Mouse (Mus musculus) ES-E14 (cell line): ENCODE results near the gene Rybp. TPM values are rescaled to one million over a fixed set of nuclear protein-coding genes. Genes with fewer than 3 reads are reported as not detected.

ENCODE experiments used
- DNase-seq: peaks from one replicate; pipeline ENCODE4 v3.0.0-alpha.2; 2013; ENCODE audit warnings: low read depth, low spot score
- H3K27ac ChIP-seq: 2 replicates; pipeline ENCODE4 v1.5.1; 2012; ENCODE audit warnings: low read depth, mild to moderate bottlenecking, low read length, moderate library complexity, mixed read lengths; ENCODE audit not compliant: poor library complexity, insufficient read depth, severe bottlenecking
- H3K36me3 ChIP-seq: 2 replicates; pipeline ENCODE4 v1.6.1; 2012; ENCODE audit warnings: mild to moderate bottlenecking, low read length, moderate library complexity, mixed read lengths; ENCODE audit not compliant: control insufficient read depth, poor library complexity, insufficient read depth, severe bottlenecking
- H3K4me1 ChIP-seq, 2 experiments: fragments of 150-350 bp in 1 of 2; sonication (generic) in 1 of 2; 2 replicates each; pipeline ENCODE4 v1.6.1; 2012; ENCODE audit warnings: low read length in 2 of 2, mild to moderate bottlenecking in 1 of 2, mixed read lengths in 1 of 2; ENCODE audit not compliant: control insufficient read depth in 2 of 2, insufficient read depth in 2 of 2, poor library complexity in 1 of 2
- H3K4me3 ChIP-seq, 2 experiments: fragments of 150-350 bp in 1 of 2; sonication (generic) in 1 of 2; 2 replicates each; pipeline ENCODE4 v1.5.1; 2012; ENCODE audit warnings: low read length in 2 of 2, low read depth in 1 of 2, mild to moderate bottlenecking in 1 of 2, mixed read lengths in 1 of 2; ENCODE audit not compliant: insufficient read depth in 1 of 2, poor library complexity in 1 of 2, severe bottlenecking in 1 of 2
- H3K9ac ChIP-seq: 2 replicates; pipeline ENCODE4 v1.6.1; 2012; ENCODE audit warnings: low read depth, mild to moderate bottlenecking, low read length, mixed read lengths; ENCODE audit not compliant: poor library complexity, insufficient read depth, severe bottlenecking
- H3K9me3 ChIP-seq: fragments of 150-350 bp; sonication (generic); 2 replicates; pipeline ENCODE4 v1.6.1; 2012; ENCODE audit warnings: low read depth, mild to moderate bottlenecking, low read length; ENCODE audit not compliant: control insufficient read depth, insufficient read depth
- CHD2 ChIP-seq: IDR thresholded peaks from 2 replicates; pipeline ENCODE4 v1.6.1; 2014; ENCODE audit warnings: mild to moderate bottlenecking, low read depth, low read length, inconsistent platforms
- HCFC1 ChIP-seq: IDR thresholded peaks from 2 replicates; pipeline ENCODE4 v1.6.1; 2012; ENCODE audit warnings: low read length, inconsistent platforms, borderline replicate concordance; ENCODE audit not compliant: insufficient read depth
- MAFK ChIP-seq: IDR thresholded peaks from 2 replicates; pipeline ENCODE4 v1.6.1; 2014; ENCODE audit warnings: mild to moderate bottlenecking, low read depth, low read length, inconsistent platforms; ENCODE audit not compliant: insufficient read depth
- ZC3H11A ChIP-seq: IDR thresholded peaks from 2 replicates; pipeline ENCODE4 v1.6.1; 2012; ENCODE audit warnings: low read depth, mild to moderate bottlenecking, inconsistent platforms, low read length, borderline replicate concordance
- ZNF384 ChIP-seq: IDR thresholded peaks from 2 replicates; pipeline ENCODE4 v1.6.1; 2012; ENCODE audit warnings: low read depth, low read length, inconsistent platforms
- in situ Hi-C, 2 experiments: fragments of 600-800 bp; cut with MboI; formaldehyde crosslinking; loops; one replicate each; pipeline ENCODE4 v1.15.1; 2025; ENCODE audit warnings: low sequenced_read_pairs in 2 of 2, inconsistent platforms in 1 of 2; ENCODE audit not compliant: unreplicated experiment in 2 of 2
- total RNA-seq: library from RNA; depleted of rRNA; stranded (reverse); fragments of 300-350 nt; gene quantifications from 2 replicates; pipeline ENCODE4 v1.2.3, GENCODE M21; 2012

The Rybp gene
- total RNA-seq, 1 experiment, result 71.9 TPM

GRCm38 (mm10) chr6:100206741-100207275 lies 80.5 kb downstream of the Rybp start:
- H3K9ac ChIP-seq, result no peak overlapping the region
- H3K27ac ChIP-seq, result no peak overlapping the region
- no peak for DNase-seq
- TF ChIP-seq HCFC1, result no peak
- H3K4me3 ChIP-seq, result no peak overlapping the region
- H3K9me3 ChIP-seq, result no peaks in the 10 kb centered on the region
- no peaks in the 10 kb centered on the region for H3K36me3 ChIP-seq
- peaks cover 7 to 9% of the 10 kb centered on the region in 2 experiments for H3K4me1 ChIP-seq
- in situ Hi-C loops, result no loop called here

DNA sequence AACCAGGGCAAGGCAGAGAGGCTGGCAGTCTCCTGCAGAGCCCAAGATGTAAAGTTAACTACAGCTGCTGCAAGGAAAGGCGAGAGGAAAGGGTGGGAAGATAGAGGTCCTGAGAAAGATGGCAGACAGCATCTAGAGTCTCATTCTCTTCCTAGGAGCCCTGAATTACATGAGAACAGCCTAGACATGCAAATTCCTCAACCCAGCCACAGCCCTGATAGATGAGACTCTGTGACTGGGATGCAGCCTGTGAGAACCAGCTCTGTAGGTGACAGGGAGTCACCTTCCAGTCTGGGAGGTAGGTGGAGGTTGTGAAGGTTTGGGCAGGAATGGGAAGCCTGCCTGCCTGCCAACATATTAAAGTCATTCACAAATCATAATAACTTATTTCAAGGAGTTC lies 81.0 kb downstream of the Rybp start:
- no peaks in the 10 kb centered on the region for H3K36me3 ChIP-seq
- H3K27ac ChIP-seq, result no peak overlapping the region
- no peak overlapping the region for H3K9ac ChIP-seq
- no peak overlapping the region for H3K4me3 ChIP-seq
- TF ChIP-seq MAFK (no peak), HCFC1 (no peak), ZNF384 (no peak), ZC3H11A (no peak), CHD2 (no peak)
- no peaks in the 10 kb centered on the region for H3K9me3 ChIP-seq
- in situ Hi-C loops, result no loop called here
- peaks cover 7 to 10% of the 10 kb centered on the region in 2 experiments for H3K4me1 ChIP-seq
- DNase-seq, result no peak

DNA sequence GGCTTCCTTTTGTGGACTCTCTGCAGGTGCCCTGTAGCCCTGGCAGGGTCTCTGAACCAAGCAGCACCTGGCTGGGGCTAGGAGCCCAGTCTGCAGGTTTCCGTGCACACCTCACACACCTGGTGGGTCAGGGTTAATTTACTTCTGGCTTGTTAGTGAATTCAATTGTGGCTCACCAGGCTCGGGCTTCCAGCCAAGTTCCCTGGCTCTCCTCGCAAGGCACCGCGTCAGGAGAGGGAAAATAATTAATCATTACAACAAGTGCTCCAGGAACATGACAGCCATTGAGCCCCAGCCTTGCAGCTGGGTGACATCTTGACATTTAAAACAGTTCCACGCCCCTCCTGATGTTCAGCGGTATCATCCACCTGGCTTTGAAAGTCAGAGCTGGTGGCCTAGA lies 82.8 kb downstream of the Rybp start:
- H3K9ac ChIP-seq, result no peak overlapping the region
- no peak overlapping the region for H3K4me3 ChIP-seq
- no peak overlapping the region for H3K27ac ChIP-seq
- TF ChIP-seq ZNF384, result no peak
- TF ChIP-seq HCFC1, result no peak
- TF ChIP-seq CHD2, result no peak
- no peak for TF ChIP-seq ZC3H11A
- no peak for TF ChIP-seq MAFK
- no peaks in the 10 kb centered on the region for H3K9me3 ChIP-seq
- DNase-seq, result no peak
- in situ Hi-C loops, result no loop called here
- peaks cover 7 to 10% of the 10 kb centered on the region in 2 experiments for H3K4me1 ChIP-seq
- H3K36me3 ChIP-seq, result no peaks in the 10 kb centered on the region

- Histone ChIP-seq H3K36me3 (no peaks in the 10 kb centered on the region), H3K9me3 (no peaks in the 10 kb centered on the region), H3K27ac (no peak overlapping the region), H3K4me1 (peaks cover 7 to 10% of the 10 kb centered on the region in 2 experiments), H3K9ac (no peak overlapping the region), H3K4me3 (no peak overlapping the region)
- in situ Hi-C loops, result no loop called here
- peak; percentile 71 for DNase-seq
- TF ChIP-seq CHD2 (no peak), MAFK (no peak), ZC3H11A (no peak), HCFC1 (no peak), ZNF384 (no peak)
Measured at GRCm38 (mm10) chr6:100203492-100203891, 83.8 kb downstream of the Rybp start.

- H3K9ac ChIP-seq, result no peak overlapping the region
- in situ Hi-C loops, result no loop called here
- no peak overlapping the region for H3K4me3 ChIP-seq
- no peak overlapping the region for H3K27ac ChIP-seq
- no peak for TF ChIP-seq CHD2
- TF ChIP-seq MAFK, result no peak
- TF ChIP-seq HCFC1, result no peak
- DNase-seq, result no peak
- H3K36me3 ChIP-seq, result no peaks in the 10 kb centered on the region
- H3K9me3 ChIP-seq, result no peaks in the 10 kb centered on the region
- H3K4me1 ChIP-seq, result peaks cover 7 to 15% of the 10 kb centered on the region in 2 experiments
Measured at GRCm38 (mm10) chr6:100202091-100202490, 85.2 kb downstream of the Rybp start.
